12 mouse cellular contexts compared by ENCODE assay signal in the genomic region with DNA sequence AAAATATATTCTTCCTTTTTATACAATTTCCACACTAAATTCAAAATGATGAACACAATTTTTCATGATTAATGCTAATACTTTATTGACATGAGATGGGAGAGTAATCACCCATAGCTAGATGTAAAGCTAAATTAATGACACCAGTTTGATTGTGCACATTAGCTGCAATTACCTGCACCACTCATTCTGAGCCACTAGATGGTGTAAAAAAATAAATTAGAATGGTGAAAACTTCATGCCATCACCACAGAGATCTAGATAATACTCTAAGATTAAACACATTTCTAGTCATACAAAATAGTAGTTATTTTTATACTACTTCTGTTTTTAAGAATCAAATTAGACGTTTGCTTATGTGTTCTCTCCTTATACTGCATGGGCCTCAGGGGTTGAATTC.
DNase-seq lines count a peak whose midpoint lies in the region; ATAC-seq and TF ChIP-seq lines count a peak whose summit lies in the region.
"Had no signal": no experiment of that assay in that cellular context is flagged by ENCODE, and none has a peak within 500 bp of the region (broad histone marks: within the 10 kb centered on the region; RNA-seq: fewer than 3 reads in every experiment).

No protein-coding gene starts in this region.

- H3K4me2 ChIP-seq in liver, embryonic 14.5 days (ENCODE audit: low read depth) = no peak overlapping the region
- H3K4me2 ChIP-seq in liver, embryonic 11.5 days = no peak overlapping the region
- H3K4me2 ChIP-seq: embryonic facial prominence, embryonic 13.5 days had no signal

- intact Hi-C loops in gastrocnemius, adult 2 months (cut with DNase I) = loop anchor here (5.0 kb wide), 1 partner anchor 126 kb away; no protein-coding TSS in a partner anchor
- intact Hi-C loops in gastrocnemius, postnatal 36 days (cut with DNase I) = loop anchor here (5.0 kb wide), 2 partner anchors 336 to 351 kb away; partner anchors contain the start of genes Hoxa6 and Hoxa7

- H3K9me3 ChIP-seq in liver, embryonic 14.5 days (ENCODE audit: control insufficient read depth, low read length) = no peaks in the 10 kb centered on the region
- no peaks in the 10 kb centered on the region for H3K9me3 ChIP-seq in liver, embryonic 11.5 days (ENCODE audit: control insufficient read depth, low read length)
- H3K9me3 ChIP-seq in E14TG2a.4 (ENCODE audit: low read length) = no peaks in the 10 kb centered on the region
- H3K9me3 ChIP-seq: embryonic facial prominence, embryonic 13.5 days; limb, embryonic 10.5 days had no signal

- no peaks in the 10 kb centered on the region for H3K27me3 ChIP-seq in liver, embryonic 14.5 days (ENCODE audit: control insufficient read depth, insufficient read depth, low read length)
- H3K27me3 ChIP-seq in liver, embryonic 11.5 days (replicated peaks; ENCODE audit: control insufficient read depth, insufficient read depth, low read length) = no peaks in the 10 kb centered on the region
- no peaks in the 10 kb centered on the region for H3K27me3 ChIP-seq in E14TG2a.4 (ENCODE audit: insufficient read depth, low read length)

- peak; percentile 72 for TF ChIP-seq CTCF in gastrocnemius, adult 2 months (IDR thresholded peaks at IDR 0.05)
- peak; percentile 33; the same call in 1 of the 2 replicates for TF ChIP-seq CTCF in liver, embryonic 14.5 days (IDR thresholded peaks at IDR 0.05; ENCODE audit: low read depth)
- TF ChIP-seq CTCF in E14TG2a.4 (conservative IDR thresholded peaks at IDR 0.05; ENCODE audit: low read length) = peak; percentile 74

- TF ChIP-seq EP300 in liver, embryonic 14.5 days (IDR thresholded peaks at IDR 0.05; ENCODE audit: low read depth) = no peak

- no peak overlapping the region for H3K4me3 ChIP-seq in gastrocnemius, adult 2 months
- H3K4me3 ChIP-seq in liver, embryonic 14.5 days (ENCODE audit: insufficient read depth in 1 of 2, low read depth in 2 of 2, low read length in 2 of 2) = no peak overlapping the region
- H3K4me3 ChIP-seq in liver, embryonic 11.5 days (ENCODE audit: low read depth, low read length) = no peak overlapping the region
- H3K4me3 ChIP-seq in E14TG2a.4 (replicated peaks; ENCODE audit: low read length) = no peak overlapping the region
- H3K4me3 ChIP-seq: embryonic facial prominence, embryonic 13.5 days; limb, embryonic 10.5 days had no signal

- no peaks in the 10 kb centered on the region for H3K36me3 ChIP-seq in liver, embryonic 14.5 days (replicated peaks; ENCODE audit: control insufficient read depth, insufficient read depth, low read depth)
- no peaks in the 10 kb centered on the region for H3K36me3 ChIP-seq in liver, embryonic 11.5 days (ENCODE audit: control insufficient read depth, insufficient read depth, low read length)
- 0 out of 2 replicates have a peak, but pooled peaks cover 3% of the 10 kb centered on the region for H3K36me3 ChIP-seq in E14TG2a.4 (ENCODE audit: insufficient read depth, low read length)
- H3K36me3 ChIP-seq: embryonic facial prominence, embryonic 13.5 days; limb, embryonic 10.5 days had no signal

- no peaks in the 10 kb centered on the region; a peak in 1 of 4 replicates for H3K4me1 ChIP-seq in liver, embryonic 14.5 days (replicated peaks; ENCODE audit: control insufficient read depth in 2 of 2, insufficient read depth in 2 of 2, low read length in 1 of 2)
- H3K4me1 ChIP-seq in liver, embryonic 11.5 days (replicated peaks; ENCODE audit: control insufficient read depth, insufficient read depth, low read length) = no peaks in the 10 kb centered on the region; the same call in 1 of the 2 replicates
- peaks cover 17% of the 10 kb centered on the region for H3K4me1 ChIP-seq in E14TG2a.4 (replicated peaks; ENCODE audit: low read depth, low read length)
- H3K4me1 ChIP-seq: embryonic facial prominence, embryonic 13.5 days had no signal

- WGBS in liver, embryonic 14.5 days (ENCODE audit: insufficient replicate concordance) = 8% methylated on average over 1 of the region's 1 CpGs
- WGBS in liver, embryonic 11.5 days = 25% methylated on average over 1 of the region's 1 CpGs

- no peak overlapping the region for H3K9ac ChIP-seq in liver, embryonic 14.5 days (replicated peaks)
- H3K9ac ChIP-seq in liver, embryonic 11.5 days (ENCODE audit: low read depth, low read length) = no peak overlapping the region
- H3K9ac ChIP-seq: embryonic facial prominence, embryonic 13.5 days had no signal

- no peak overlapping the region for H3K27ac ChIP-seq in gastrocnemius, adult 2 months
- H3K27ac ChIP-seq in liver, embryonic 14.5 days = no peak overlapping the region
- no peak overlapping the region for H3K27ac ChIP-seq in liver, embryonic 11.5 days (ENCODE audit: low read depth, low read length)
- H3K27ac ChIP-seq: embryonic facial prominence, embryonic 13.5 days; limb, embryonic 10.5 days had no signal

- no peak for DNase-seq in gastrocnemius, adult 2 months
- DNase-seq in gastrocnemius, postnatal 36 days = no peak
- no peak for DNase-seq in liver, embryonic 14.5 days (ENCODE audit: low read depth in 3 of 3, low spot score in 3 of 3)
- DNase-seq in liver, embryonic 11.5 days (ENCODE audit: low spot score) = no peak
- no peak for DNase-seq in left cerebral cortex, adult 11 months (ENCODE audit: low spot score)
- DNase-seq: kidney, postnatal 10 days; thymus, postnatal 14 days had no signal

- no peak for ATAC-seq in liver, embryonic 14.5 days (ENCODE audit: insufficient read depth)
- no peak for ATAC-seq in liver, embryonic 11.5 days (replicated peaks; ENCODE audit: low FRiP score)
- ATAC-seq in common myeloid progenitor, adult 5-6 weeks (replicated peaks; ENCODE audit: low read depth, poor library complexity, severe bottlenecking) = peak; percentile 39; the same call in 1 of the 2 replicates
- ATAC-seq in megakaryocyte, adult 5-6 weeks (ENCODE audit: poor library complexity, severe bottlenecking) = no peak
